Mouse (Mus musculus): ENCODE measurements around the gene Fbxo33. TPM values are rescaled to one million over a fixed set of nuclear protein-coding genes. Genes with fewer than 3 reads are reported as not detected.

Fbxo33 gene
- polyA plus RNA-seq, 2 experiments, result 10.2 to 10.5 TPM

DNA sequence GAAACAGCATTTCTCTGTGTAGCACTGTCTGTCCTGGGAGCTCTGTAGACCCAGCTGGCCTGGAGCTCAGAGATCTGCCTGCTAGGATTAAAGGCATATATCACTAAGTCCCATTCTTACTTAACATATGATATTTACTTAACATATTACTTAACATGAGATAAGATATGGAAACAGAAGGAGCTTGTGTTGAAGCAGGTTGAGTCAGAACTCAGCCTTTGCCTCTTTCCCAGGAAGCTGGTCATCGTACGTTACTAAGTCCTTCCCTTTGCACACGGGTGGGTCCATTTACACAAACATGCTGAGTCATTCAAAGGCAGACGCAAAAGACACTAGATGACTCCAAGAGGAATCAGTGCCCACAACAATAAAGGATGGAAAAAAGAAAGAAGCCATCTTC lies 20.8 kb downstream of the Fbxo33 start:
- H3K9me3 ChIP-seq (ENCODE audit: control insufficient read depth, low read length), result no peaks in the 10 kb centered on the region
- H3K36me3 ChIP-seq (ENCODE audit: control insufficient read depth, insufficient read depth, low read length), result peaks cover 24% of the 10 kb centered on the region
- 88% methylated on average over 4 of the region's 4 CpGs for WGBS
- no peak for TF ChIP-seq POLR2A (IDR thresholded peaks at IDR 0.05; ENCODE audit: borderline replicate concordance, extremely low read depth, insufficient read depth, insufficient read length)
- DNase-seq (ENCODE audit: low spot score) (no peak), ATAC-seq (ENCODE audit: low FRiP score, low read depth) (no peak)
- no peaks in the 10 kb centered on the region for H3K27me3 ChIP-seq (ENCODE audit: control insufficient read depth, insufficient read depth, low read length)
- H3K4me3 ChIP-seq (replicated peaks; ENCODE audit: low read length), result no peak overlapping the region
- H3K4me1 ChIP-seq (ENCODE audit: control insufficient read depth, insufficient read depth, low read length), result no peaks in the 10 kb centered on the region
- H3K9ac ChIP-seq (ENCODE audit: low read depth, low read length, severe bottlenecking), result no peak overlapping the region
- H3K27ac ChIP-seq (replicated peaks; ENCODE audit: low read depth, low read length), result no peak overlapping the region
- no peak overlapping the region for H3K4me2 ChIP-seq (replicated peaks; ENCODE audit: low read depth, low read length, severe bottlenecking)

DNA sequence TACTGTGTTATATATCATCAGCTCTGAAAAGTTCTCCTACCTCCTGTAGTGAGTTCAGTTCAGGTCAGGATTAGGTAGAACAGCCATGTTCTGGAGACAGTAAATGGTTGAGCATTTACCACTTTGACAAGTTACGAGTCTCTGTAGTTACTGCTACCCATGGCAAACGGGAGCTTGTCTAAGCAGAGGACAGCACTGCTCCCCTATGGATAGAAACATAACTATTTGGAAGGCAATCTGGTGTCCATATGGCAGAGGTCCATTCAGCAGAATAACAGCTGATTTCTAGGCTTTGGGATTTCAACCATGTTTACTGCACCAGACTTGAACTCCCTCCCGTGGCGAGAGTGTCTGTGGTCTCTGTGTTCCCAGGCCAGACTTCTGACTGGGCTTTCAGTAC lies 23.6 kb downstream of the Fbxo33 start:
- Histone ChIP-seq H3K9ac (ENCODE audit: low read depth, low read length, severe bottlenecking) (no peak overlapping the region), H3K4me1 (ENCODE audit: control insufficient read depth, insufficient read depth, low read length) (no peaks in the 10 kb centered on the region), H3K4me3 (replicated peaks; ENCODE audit: low read length) (no peak overlapping the region), H3K27me3 (ENCODE audit: control insufficient read depth, insufficient read depth, low read length) (no peaks in the 10 kb centered on the region), H3K9me3 (ENCODE audit: control insufficient read depth, low read length) (no peaks in the 10 kb centered on the region), H3K4me2 (replicated peaks; ENCODE audit: low read depth, low read length, severe bottlenecking) (no peak overlapping the region), H3K36me3 (ENCODE audit: control insufficient read depth, insufficient read depth, low read length) (peaks cover 30% of the 10 kb centered on the region), H3K27ac (replicated peaks; ENCODE audit: low read depth, low read length) (no peak overlapping the region)
- no peak for TF ChIP-seq POLR2A (IDR thresholded peaks at IDR 0.05; ENCODE audit: borderline replicate concordance, extremely low read depth, insufficient read depth, insufficient read length)
- WGBS, result 51% methylated on average over 4 of the region's 4 CpGs
- ATAC-seq (ENCODE audit: low FRiP score, low read depth), result no peak
- DNase-seq (ENCODE audit: low spot score), result no peak

DNA sequence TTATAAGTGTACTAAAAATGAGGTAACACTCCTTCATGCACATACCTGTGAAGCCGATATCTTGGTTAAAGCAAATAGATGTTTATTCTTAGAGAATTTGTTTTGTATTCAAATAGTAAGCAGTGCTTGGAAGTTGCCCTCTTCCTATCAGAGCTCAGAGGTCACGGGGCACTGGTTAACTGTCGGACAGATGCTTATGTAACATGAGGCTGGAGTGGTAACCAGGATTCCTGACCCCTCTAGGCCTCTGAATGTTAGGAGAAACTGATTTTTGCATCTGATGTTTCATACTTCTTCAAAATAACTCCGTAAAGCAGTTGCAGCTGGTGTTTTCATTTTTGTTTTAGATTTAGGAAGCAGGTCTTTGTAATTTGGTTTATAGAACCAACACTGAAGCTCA lies 24.5 kb downstream of the Fbxo33 start:
- no peak overlapping the region for H3K4me2 ChIP-seq (replicated peaks; ENCODE audit: low read depth, low read length, severe bottlenecking)
- 89% methylated on average over 4 of the region's 4 CpGs for WGBS
- no peak overlapping the region for H3K9ac ChIP-seq (ENCODE audit: low read depth, low read length, severe bottlenecking)
- no peak for TF ChIP-seq POLR2A (IDR thresholded peaks at IDR 0.05; ENCODE audit: borderline replicate concordance, extremely low read depth, insufficient read depth, insufficient read length)
- no peaks in the 10 kb centered on the region for H3K27me3 ChIP-seq (ENCODE audit: control insufficient read depth, insufficient read depth, low read length)
- DNase-seq (ENCODE audit: low spot score) (no peak), ATAC-seq (ENCODE audit: low FRiP score, low read depth) (no peak)
- no peak overlapping the region for H3K4me3 ChIP-seq (replicated peaks; ENCODE audit: low read length)
- no peaks in the 10 kb centered on the region for H3K9me3 ChIP-seq (ENCODE audit: control insufficient read depth, low read length)
- H3K27ac ChIP-seq (replicated peaks; ENCODE audit: low read depth, low read length), result no peak overlapping the region
- H3K36me3 ChIP-seq (ENCODE audit: control insufficient read depth, insufficient read depth, low read length), result peaks cover 36% of the 10 kb centered on the region
- H3K4me1 ChIP-seq (ENCODE audit: control insufficient read depth, insufficient read depth, low read length), result no peaks in the 10 kb centered on the region

DNA sequence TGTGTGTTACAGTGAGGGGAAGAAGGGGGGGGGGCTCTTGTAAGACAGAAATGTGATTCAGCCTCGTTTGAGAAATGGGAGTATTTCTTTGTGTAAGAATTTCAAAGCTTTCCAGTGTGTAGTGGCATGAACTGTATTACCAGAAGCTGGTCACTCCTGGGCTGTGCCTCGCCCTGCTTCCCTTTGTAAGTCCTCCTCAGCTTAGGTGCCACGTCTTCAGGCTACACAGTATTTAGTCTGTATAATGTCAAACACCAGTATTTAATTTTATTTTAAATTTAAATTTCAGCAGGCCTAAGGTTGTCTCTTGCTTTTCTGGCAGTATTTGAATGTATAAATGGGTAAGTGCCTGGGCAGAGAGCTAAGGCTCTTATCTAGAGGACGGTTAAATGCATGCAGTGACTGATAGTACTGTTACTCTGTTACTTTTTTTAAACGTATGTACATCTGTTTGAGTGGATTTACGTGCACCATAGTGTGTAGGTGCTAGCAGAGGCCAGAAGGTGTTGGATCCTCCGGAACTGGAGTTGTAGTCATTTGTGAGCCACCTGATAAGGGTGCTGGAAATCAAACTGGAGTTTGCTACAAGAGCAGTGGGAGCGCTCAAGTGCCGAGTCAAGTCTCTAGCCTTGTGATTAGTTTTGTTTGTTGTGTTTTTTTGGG lies 25.1 kb downstream of the Fbxo33 start:
- H3K9ac ChIP-seq (ENCODE audit: low read depth, low read length, severe bottlenecking), result no peak overlapping the region
- H3K4me2 ChIP-seq (replicated peaks; ENCODE audit: low read depth, low read length, severe bottlenecking), result no peak overlapping the region
- H3K4me1 ChIP-seq (ENCODE audit: control insufficient read depth, insufficient read depth, low read length), result no peaks in the 10 kb centered on the region
- no peaks in the 10 kb centered on the region for H3K9me3 ChIP-seq (ENCODE audit: control insufficient read depth, low read length)
- no peak overlapping the region for H3K4me3 ChIP-seq (replicated peaks; ENCODE audit: low read length)
- WGBS, result 82% methylated on average over 9 of the region's 9 CpGs
- TF ChIP-seq POLR2A (IDR thresholded peaks at IDR 0.05; ENCODE audit: borderline replicate concordance, extremely low read depth, insufficient read depth, insufficient read length), result no peak
- ATAC-seq (ENCODE audit: low FRiP score, low read depth), result no peak
- H3K27me3 ChIP-seq (ENCODE audit: control insufficient read depth, insufficient read depth, low read length), result no peaks in the 10 kb centered on the region
- H3K27ac ChIP-seq (replicated peaks; ENCODE audit: low read depth, low read length), result no peak overlapping the region
- H3K36me3 ChIP-seq (ENCODE audit: control insufficient read depth, insufficient read depth, low read length), result peaks cover 35% of the 10 kb centered on the region
- DNase-seq (ENCODE audit: low spot score), result no peak

DNA sequence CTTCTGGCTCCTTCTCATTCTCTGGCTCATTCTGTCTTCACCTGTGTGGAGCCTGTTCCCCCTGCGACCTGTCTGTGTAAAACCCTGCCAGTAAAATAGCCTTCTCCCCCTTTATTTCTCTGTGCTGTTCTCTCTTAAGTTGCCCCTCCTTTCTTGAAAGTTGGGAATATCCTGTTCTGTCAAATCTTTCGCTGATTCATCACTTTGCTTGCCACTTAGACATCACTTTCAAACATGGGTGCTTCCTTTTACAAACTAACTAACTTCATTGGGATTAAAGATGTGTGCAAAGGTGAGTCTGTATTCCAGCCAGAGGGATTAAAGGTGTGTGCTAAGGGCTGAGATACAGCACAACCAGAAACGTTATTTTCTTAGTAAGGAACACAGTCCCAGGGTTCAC lies 25.9 kb downstream of the Fbxo33 start:
- no peak overlapping the region for H3K4me2 ChIP-seq (replicated peaks; ENCODE audit: low read depth, low read length, severe bottlenecking)
- H3K9me3 ChIP-seq (ENCODE audit: control insufficient read depth, low read length), result no peaks in the 10 kb centered on the region
- TF ChIP-seq POLR2A (IDR thresholded peaks at IDR 0.05; ENCODE audit: borderline replicate concordance, extremely low read depth, insufficient read depth, insufficient read length), result no peak
- no peak for DNase-seq (ENCODE audit: low spot score)
- no peak for ATAC-seq (ENCODE audit: low FRiP score, low read depth)
- H3K4me1 ChIP-seq (ENCODE audit: control insufficient read depth, insufficient read depth, low read length), result no peaks in the 10 kb centered on the region
- peaks cover 38% of the 10 kb centered on the region for H3K36me3 ChIP-seq (ENCODE audit: control insufficient read depth, insufficient read depth, low read length)
- H3K27me3 ChIP-seq (ENCODE audit: control insufficient read depth, insufficient read depth, low read length), result no peaks in the 10 kb centered on the region
- no peak overlapping the region for H3K9ac ChIP-seq (ENCODE audit: low read depth, low read length, severe bottlenecking)
- WGBS, result 84% methylated on average over 3 of the region's 3 CpGs
- H3K27ac ChIP-seq (replicated peaks; ENCODE audit: low read depth, low read length), result no peak overlapping the region
- no peak overlapping the region for H3K4me3 ChIP-seq (replicated peaks; ENCODE audit: low read length)

All from limb, embryonic 14.5 days (tissue).